In the genomic region with DNA sequence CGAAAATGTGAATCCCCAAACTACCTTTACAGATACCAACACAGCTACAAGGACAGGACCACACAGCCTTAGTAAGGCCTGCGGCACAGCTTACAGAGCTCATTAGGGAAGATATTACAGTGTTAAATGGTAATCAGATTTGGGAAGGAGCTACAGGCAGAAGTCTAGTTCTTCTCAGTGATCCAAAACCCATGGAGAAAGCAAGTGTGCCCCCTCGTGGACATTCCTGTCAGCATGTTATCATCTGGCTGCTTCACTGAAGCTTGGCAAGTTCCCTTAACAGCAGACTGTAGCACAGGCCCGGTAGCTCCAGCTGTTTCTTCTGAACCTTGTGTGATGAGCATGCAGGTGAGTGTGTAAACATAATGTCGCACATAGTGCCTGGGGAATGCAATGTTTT, we compare ENCODE assay signal across 8 mouse cellular contexts.
DNase-seq lines count a peak whose midpoint lies in the region; ATAC-seq and TF ChIP-seq lines count a peak whose summit lies in the region.

No protein-coding gene starts in this region.

- no peak overlapping the region for H3K9ac ChIP-seq in kidney, embryonic 15.5 days
- H3K9ac ChIP-seq in neural tube, embryonic 15.5 days (replicated peaks), result no peak overlapping the region

- no peak overlapping the region for H3K4me2 ChIP-seq in kidney, embryonic 15.5 days
- H3K4me2 ChIP-seq in neural tube, embryonic 15.5 days, result no peak overlapping the region

- H3K4me3 ChIP-seq in cerebellum, adult 2 months (replicated peaks; ENCODE audit: insufficient read depth, low read depth, low read length), result no peak overlapping the region
- H3K4me3 ChIP-seq in kidney, embryonic 15.5 days (replicated peaks), result no peak overlapping the region
- no peak overlapping the region for H3K4me3 ChIP-seq in limb, embryonic 10.5 days
- H3K4me3 ChIP-seq in neural tube, embryonic 15.5 days (replicated peaks), result no peak overlapping the region

- peaks cover 2% of the 10 kb centered on the region; the same call in 1 of the 2 replicates for H3K4me1 ChIP-seq in cerebellum, adult 2 months (ENCODE audit: control insufficient read depth, insufficient read depth, low read length)
- no peaks in the 10 kb centered on the region for H3K4me1 ChIP-seq in kidney, embryonic 15.5 days
- H3K4me1 ChIP-seq in limb, embryonic 10.5 days, result peaks cover 5% of the 10 kb centered on the region; the same call in 1 of the 2 replicates
- H3K4me1 ChIP-seq in neural tube, embryonic 15.5 days, result no peaks in the 10 kb centered on the region

- peak; percentile 96 for ATAC-seq in frontal cortex, adult (ENCODE audit: low TSS enrichment)
- ATAC-seq in kidney, embryonic 15.5 days (replicated peaks; ENCODE audit: low FRiP score), result peak; percentile 49; the same call in 1 of the 2 replicates
- no peak for ATAC-seq in neural tube, embryonic 15.5 days (ENCODE audit: low FRiP score)
- ATAC-seq in granulocyte monocyte progenitor cell, adult 5-6 weeks (replicated peaks; ENCODE audit: poor library complexity, severe bottlenecking), result no peak; the same call in 1 of the 2 replicates

- no peak for TF ChIP-seq POLR2A in cerebellum, adult 2 months (IDR thresholded peaks at IDR 0.05; ENCODE audit: borderline replicate concordance, insufficient read depth, low read length)

- no peaks in the 10 kb centered on the region for H3K36me3 ChIP-seq in kidney, embryonic 15.5 days
- no peaks in the 10 kb centered on the region for H3K36me3 ChIP-seq in limb, embryonic 10.5 days
- H3K36me3 ChIP-seq in neural tube, embryonic 15.5 days, result no peaks in the 10 kb centered on the region

- H3K9me3 ChIP-seq in kidney, embryonic 15.5 days (replicated peaks), result no peaks in the 10 kb centered on the region
- no peaks in the 10 kb centered on the region for H3K9me3 ChIP-seq in limb, embryonic 10.5 days (replicated peaks)
- no peaks in the 10 kb centered on the region for H3K9me3 ChIP-seq in neural tube, embryonic 15.5 days (replicated peaks)

- DNase-seq in urinary bladder, adult 2 months (ENCODE audit: low spot score), result peak; percentile 20
- DNase-seq in urinary bladder, postnatal 10 days (ENCODE audit: low spot score), result no peak
- peak; percentile 84 to 91 for DNase-seq in cerebellum, adult 2 months
- DNase-seq in limb, embryonic 10.5 days (ENCODE audit: low spot score), result peak; percentile 70

- TF ChIP-seq CTCF in cerebellum, adult 2 months (IDR thresholded peaks at IDR 0.05; ENCODE audit: borderline replicate concordance, insufficient read depth, low read depth, low read length), result peak; percentile 79

- no peak overlapping the region for H3K27ac ChIP-seq in cerebellum, adult 2 months (ENCODE audit: insufficient read depth, low read length)
- no peak overlapping the region for H3K27ac ChIP-seq in kidney, embryonic 15.5 days
- H3K27ac ChIP-seq in limb, embryonic 10.5 days, result no peak overlapping the region
- H3K27ac ChIP-seq in neural tube, embryonic 15.5 days (replicated peaks), result 0 out of 2 replicates have a peak overlapping the region, but pooled peaks have one; percentile 18

- H3K27me3 ChIP-seq in cerebellum, adult 2 months (ENCODE audit: control insufficient read depth, insufficient read depth, low read length), result no peaks in the 10 kb centered on the region
- no peaks in the 10 kb centered on the region for H3K27me3 ChIP-seq in kidney, embryonic 15.5 days
- no peaks in the 10 kb centered on the region for H3K27me3 ChIP-seq in limb, embryonic 10.5 days (ENCODE audit: low read depth, poor library complexity, severe bottlenecking)
- H3K27me3 ChIP-seq in neural tube, embryonic 15.5 days (replicated peaks), result no peaks in the 10 kb centered on the region

- WGBS in cerebellum, adult 2 months, result 34% methylated on average over 5 of the region's 5 CpGs
- 37% methylated on average over 5 of the region's 5 CpGs for WGBS in kidney, embryonic 15.5 days
- 48% methylated on average over 5 of the region's 5 CpGs for WGBS in limb, embryonic 10.5 days
- 28% methylated on average over 5 of the region's 5 CpGs for WGBS in neural tube, embryonic 15.5 days

Comparison
In these comparisons a context has a peak if more than half of its experiments do, and no peak if none do; other contexts are left out.
1. ATAC-seq: peak in frontal cortex, adult (single experiment) and kidney, embryonic 15.5 days (single experiment); none in neural tube, embryonic 15.5 days (single experiment) and granulocyte monocyte progenitor cell, adult 5-6 weeks (single experiment).